Mouse (Mus musculus): ENCODE measurements at regions not wholly inside any gene's neighbourhood (a gene's known extent, or its start where the extent isn't known, plus 50 kb on each side); places are given as distances from the start of the nearest gene placed in this dataset.

DNA sequence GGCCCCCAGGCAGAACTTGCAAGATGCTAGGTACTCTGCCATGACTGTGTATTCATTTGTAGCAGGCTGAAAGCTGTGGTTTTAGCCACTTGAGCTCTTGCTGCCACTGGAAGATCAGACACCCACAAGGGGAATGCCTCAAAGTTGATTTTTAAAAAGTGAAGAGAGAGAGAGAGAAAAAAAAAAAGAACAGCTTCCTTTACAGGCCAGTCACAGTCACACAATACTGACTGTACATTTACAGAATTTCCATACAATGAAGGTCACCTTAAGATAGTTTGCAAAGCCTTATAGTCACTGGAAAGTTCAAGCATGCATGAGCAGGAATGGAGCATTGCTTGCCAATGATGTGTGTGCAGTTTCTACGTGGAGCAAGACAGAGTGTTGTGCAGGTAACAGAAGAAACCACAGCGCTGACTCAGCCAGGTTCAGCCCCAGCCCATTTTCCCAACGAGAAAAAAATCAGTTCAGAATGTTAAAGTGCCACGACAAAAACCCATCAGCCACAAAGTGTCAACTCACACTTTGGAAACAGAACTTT lies 109.3 kb upstream of the Ado start:
- TF ChIP-seq CTCF (IDR thresholded peaks at IDR 0.05; ENCODE audit: low read depth) (no peak), EP300 (IDR thresholded peaks at IDR 0.05; ENCODE audit: low read depth) (no peak)

Measured in liver, embryonic 14.5 days (tissue).